9 mouse cellular contexts compared by ENCODE assay signal in genomic region chr16:62447380-62447779, GRCm38 (mm10).
"Had no signal": no experiment of that assay in that cellular context is flagged by ENCODE, and none has a peak within 500 bp of the region (broad histone marks: within the 10 kb centered on the region; RNA-seq: fewer than 3 reads in every experiment).

No protein-coding gene starts in this region.

- ATAC-seq: liver, postnatal 0 days; lung, postnatal 0 days; midbrain, embryonic 13.5 days; midbrain, embryonic 15.5 days had no signal

- DNase-seq: liver, postnatal 0 days; lung, adult 2 months; lung, postnatal 14 days; lung, postnatal 36 days; thymus, adult 2 months; thymus, postnatal 36 days had no signal
